Mouse (Mus musculus) gastrocnemius, adult 18-20 months (tissue): ENCODE data around the gene Nav2. TPM values are rescaled to one million over a fixed set of nuclear protein-coding genes. Genes with fewer than 3 reads are reported as not detected.

ENCODE experiments used
- DNase-seq: peaks from one replicate; pipeline ENCODE4 v3.0.0; 2021; ENCODE audit warnings: low spot score
- total RNA-seq, 2 experiments: library from RNA; stranded (reverse); gene quantifications; 2 replicates each; pipeline ENCODE4 v1.2.3; 2021

Nav2 gene
- total RNA-seq, 2 experiments from 2014 or later: 35.3 to 35.4 TPM

- no peak for DNase-seq
Observed at GRCm38 (mm10) chr7:49322179-49322578, 413.7 kb downstream of the Nav2 start.

- DNase-seq: no peak
Observed at GRCm38 (mm10) chr7:49324575-49324974, 416.1 kb downstream of the Nav2 start.

- no peak for DNase-seq
Observed at GRCm38 (mm10) chr7:49326136-49326722, 417.7 kb downstream of the Nav2 start.

DNA sequence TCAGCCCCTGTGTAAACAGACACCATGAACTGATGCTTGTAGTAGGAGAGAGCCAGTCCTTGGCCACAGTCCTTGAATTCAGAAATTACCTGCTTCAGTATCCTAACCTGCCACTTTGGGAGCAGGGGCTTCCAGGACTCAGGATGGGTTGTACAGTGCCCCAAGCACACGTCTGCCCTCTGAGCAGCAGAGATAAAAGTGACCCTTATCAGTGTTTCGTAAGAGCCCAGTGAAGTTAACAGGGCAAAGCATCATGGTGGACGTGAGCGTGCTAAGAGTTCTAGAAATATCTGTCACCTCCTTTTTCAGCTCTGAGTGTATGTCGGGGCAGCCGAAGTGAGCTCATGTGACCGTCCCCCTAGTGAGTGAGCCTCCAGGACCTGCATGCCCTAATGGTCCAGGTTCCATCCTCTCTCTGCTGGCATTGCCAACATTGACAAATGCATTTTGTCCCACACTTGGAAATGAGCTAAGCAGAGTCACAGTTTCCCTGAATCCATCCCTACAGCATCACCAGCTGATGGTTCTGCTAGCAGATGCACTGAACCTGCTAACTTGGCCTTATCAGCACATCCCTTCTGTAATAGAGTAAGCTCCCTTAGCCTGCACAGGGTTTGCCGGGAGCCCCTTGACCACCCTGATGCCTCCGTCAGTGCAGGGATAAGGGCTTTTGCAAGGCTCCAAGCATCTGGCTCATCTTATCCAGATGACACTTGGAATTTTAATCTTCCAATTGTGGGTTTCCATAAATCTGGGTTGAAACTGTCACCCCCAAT, 418.6 kb downstream of the Nav2 start:
- DNase-seq: no peak

DNA sequence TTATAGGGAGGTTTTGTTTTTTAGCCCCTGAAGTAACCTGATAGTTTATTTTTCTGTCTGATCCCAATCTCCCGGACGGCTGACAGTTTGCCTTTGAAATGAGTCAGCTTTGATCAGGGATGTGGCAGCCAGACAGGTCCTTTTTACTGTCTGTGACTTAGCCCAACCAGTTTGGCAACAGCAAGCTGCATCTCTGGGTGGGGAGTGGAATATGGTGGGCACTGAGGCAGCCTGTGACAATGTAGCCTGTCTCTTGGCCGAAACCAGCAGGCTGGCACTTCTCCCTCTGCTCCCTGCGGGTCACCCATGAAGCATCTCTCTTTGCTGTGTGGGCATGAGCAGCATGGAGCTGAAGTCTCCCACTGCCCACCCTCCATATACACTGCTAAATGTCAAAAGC, 421.7 kb downstream of the Nav2 start:
- no peak for DNase-seq

- DNase-seq: no peak
Observed at GRCm38 (mm10) chr7:49331939-49332338, 423.4 kb downstream of the Nav2 start.

DNA sequence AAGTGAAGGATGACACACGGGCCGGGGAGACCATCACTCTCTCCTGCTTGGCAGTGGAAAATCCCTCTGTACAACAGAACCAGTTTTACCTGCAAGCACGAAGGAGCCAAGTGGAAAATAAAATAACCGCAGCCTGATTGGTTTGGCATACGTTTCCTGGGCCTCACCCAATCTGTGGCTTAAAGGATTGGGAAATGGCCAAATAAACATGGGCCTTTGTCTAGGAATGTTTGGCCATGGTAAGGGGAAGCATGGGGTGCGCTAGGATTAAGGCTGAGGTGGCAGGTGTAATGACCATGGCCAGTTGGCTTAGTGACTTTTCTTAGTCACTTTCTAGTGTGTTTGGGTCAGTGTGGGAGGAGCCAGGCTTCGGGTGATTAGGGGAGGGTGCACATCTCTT, 424.1 kb downstream of the Nav2 start:
- DNase-seq: no peak

- peak; percentile 63 for DNase-seq
Observed at GRCm38 (mm10) chr7:49334163-49334562, 425.6 kb downstream of the Nav2 start.

DNA sequence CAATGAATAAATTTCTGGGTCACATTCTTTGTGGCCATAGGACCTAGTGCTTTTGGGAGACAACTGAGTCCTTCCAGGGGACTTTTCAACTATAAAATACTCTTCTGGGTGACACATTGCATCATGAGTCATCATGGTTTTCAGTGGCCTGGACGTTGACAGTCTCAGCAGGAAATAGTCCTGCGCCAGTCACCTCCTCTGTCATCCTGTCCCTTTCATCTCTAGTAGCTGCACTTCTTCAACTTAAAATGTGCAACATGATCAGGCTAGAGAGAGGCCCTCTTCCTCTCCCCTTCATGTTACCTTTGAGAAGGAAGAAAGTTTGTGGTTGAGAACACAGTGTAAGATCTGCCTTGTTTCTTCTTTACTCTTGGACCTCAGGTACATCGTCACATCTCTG, 426.5 kb downstream of the Nav2 start:
- no peak for DNase-seq

DNA sequence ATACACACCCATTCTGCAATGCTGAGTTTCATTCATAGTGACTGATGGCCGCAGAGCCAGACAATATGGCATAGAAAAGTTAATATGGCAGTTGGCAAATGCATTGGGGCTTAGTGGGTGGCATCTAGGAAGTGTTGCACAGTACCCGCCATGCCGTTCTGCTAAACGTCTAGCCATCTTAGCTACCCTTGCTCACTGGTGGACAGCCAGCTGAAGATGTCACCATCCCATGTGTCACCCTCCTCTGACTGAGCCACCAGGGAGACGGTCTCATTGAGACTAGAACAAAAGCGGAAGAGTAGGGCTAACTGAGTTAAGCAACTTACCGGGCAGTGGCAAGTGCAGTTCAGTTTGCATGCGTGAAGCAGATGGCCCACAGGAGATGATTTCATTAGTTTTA, 428.2 kb downstream of the Nav2 start:
- no peak for DNase-seq

DNA sequence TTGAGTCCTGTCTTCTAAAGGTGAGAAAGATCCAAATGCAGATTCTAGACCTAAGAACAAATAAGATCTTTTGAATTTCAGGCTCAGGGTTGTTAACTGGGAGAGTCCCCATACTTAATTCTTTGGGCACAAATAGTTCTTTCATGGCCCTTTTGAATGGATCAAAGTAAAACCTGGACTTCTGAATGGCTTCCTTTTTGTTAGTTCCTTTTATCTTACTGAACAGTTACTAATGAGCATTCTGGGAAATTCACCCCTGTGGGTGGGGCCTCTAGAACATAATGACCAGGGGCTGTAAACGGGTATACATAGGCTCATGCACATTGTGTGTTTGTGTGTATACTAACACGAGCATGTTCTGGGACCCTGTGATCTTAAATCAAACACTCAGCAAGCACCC, 429.2 kb downstream of the Nav2 start:
- no peak for DNase-seq

GRCm38 (mm10) chr7:49339953-49340352, 431.4 kb downstream of the Nav2 start:
- DNase-seq: no peak

- DNase-seq: no peak
Observed at GRCm38 (mm10) chr7:49341151-49341918, 432.8 kb downstream of the Nav2 start.

DNA sequence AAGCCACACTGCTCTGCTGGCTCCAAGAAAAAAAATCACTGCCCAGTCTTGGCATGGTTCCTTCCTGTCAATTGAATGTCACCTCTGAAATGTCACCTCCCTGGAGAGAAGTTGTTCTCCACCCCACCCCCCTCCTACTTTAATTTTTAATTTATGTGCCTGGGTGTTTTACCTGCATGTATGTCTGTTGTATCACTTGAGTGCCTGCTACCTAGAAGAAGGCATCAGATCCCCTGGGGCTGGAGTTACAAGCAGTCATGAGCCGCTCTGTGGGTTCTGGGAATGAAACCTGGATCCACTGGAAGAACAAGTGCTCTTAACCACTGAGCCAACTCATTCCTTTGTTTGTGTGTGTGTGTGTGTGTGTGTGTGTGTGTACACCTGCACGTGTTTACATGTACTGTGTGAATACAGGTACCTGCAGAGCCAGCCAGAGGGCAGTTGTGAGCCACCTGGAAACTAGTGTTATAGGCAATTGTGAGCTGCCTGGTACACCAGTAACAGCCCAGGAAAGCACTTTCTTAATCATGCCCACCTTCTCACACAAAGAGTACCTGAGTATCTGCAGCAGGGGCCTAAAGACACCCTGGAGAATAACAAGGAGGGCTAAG, 433.5 kb downstream of the Nav2 start:
- DNase-seq: no peak

- no peak for DNase-seq
Observed at GRCm38 (mm10) chr7:49342556-49343080, 434.1 kb downstream of the Nav2 start.

DNA sequence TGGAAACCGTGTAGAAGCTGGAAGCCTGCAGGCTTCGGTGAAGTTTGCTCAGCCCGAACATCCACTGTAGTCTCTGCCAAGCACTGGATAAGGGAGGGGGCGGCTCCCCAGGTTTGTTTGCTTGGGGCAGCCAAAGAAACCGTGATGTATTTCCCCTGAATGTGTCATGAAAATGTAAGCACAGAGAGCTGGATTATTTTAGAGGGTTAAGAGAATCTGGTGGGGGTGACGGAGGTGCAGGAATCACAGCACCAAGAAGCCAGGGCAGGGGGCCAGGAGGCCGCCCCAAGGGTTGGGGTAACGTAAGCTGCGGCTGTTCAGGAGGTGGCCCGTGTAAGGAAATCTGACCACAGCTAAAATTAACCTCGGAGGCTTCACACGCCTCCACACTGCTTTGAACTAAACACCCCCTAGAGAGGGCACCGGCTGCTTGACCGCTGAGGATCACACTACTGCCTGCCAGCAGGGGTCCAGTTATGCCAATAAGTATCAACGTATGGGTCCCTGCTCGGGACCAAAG, 434.6 kb downstream of the Nav2 start:
- peak; percentile 82 for DNase-seq

DNA sequence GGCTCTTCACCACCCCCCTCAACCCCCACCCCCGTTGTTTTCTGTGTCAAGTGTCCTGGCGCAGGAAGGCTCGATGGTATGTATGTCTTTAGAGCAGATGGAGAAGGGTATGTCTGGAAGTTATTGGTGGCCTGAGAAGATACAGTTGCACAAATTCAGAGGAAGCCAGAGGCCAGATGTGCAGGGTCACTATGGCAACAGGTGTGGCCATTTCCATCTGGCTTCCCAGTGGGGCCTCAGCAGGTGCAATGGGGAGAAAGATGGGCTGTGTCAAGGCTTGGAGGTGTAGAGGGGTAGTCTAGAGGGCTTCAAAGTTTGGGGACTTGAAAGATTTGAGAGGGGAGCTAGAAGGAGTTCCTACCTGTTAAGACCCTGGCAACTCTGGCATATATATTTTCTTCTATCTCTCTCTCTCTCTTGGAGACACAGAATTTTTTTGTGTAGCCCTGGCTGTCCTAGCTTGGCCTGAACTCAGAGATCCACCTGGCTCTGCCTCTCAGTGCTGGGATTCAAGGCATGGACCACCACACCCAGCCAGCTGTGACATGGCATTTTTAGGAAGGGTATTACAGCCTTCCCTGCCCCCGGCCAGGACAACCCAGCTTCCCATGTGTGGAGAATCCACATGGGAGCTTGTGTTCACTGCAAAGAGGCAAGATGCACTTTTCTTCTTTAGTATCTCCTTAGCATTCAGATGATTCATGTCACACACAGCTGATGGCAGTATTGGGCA, 435.4 kb downstream of the Nav2 start:
- DNase-seq: no peak

DNA sequence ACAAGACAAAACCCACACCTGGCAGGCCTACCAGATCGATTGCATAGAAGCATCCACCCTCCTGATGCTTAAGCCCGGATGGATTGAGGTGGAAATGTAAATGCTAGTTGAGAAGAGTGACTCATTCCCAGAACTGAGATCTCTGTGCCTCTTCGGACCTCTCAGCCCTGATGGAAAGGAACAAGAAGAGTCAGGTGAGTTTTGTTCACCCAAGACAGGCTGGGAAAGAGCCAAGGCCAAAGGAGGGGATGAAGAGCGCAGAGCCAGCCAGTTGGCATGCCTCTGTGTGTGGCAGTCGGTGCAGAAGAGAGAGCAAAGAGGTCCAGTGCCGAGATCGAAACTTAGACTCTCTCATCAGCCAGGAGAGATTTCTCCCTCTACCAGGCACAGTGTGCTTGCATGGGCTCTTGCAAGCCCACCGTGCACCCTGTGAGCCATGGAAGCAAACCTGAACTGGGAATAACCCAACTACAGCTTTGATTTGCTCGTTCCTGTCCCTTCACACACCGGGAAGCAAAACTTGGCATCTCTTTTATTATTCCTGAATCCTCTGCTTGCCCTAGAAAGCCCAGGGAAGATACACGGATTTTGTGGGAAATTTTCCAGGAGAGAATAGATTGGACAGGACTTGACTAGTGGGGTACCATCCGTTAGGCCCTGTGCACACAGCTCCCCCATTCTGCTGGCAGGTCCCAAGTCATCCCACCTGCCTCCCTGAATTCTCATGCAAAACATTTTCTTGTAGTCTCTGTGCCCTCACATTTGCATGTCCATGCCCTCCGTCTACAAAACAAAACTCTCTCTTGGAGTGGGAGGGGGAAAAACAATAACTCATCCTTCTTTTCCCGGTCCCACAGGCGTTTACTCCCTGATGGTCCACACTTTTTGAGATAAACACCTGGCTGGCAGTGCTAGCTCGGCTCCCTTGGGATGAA, 439.1 kb downstream of the Nav2 start:
- DNase-seq: no peak

GRCm38 (mm10) chr7:49348636-49349035, 440.1 kb downstream of the Nav2 start:
- no peak for DNase-seq
